Mouse (Mus musculus) gastrocnemius, adult 2 months (tissue): Measurements from ENCODE around the gene Cmtm4. TPM values are rescaled to one million over a fixed set of nuclear protein-coding genes. Genes with fewer than 3 reads are reported as not detected.
A peak's percentile ranks its signal among the peaks of the same experiment; 100 is the strongest.

Experiments used
- DNase-seq: peaks from one replicate; pipeline ENCODE4 v3.0.0; 2022
- H3K27ac ChIP-seq: fragments of 200-600 bp; 2 replicates; pipeline ENCODE4 v1.8.1; 2022; ENCODE audit warnings: mild to moderate bottlenecking
- H3K4me3 ChIP-seq: fragments of 200-600 bp; 2 replicates; pipeline ENCODE4 v1.8.1; 2022; ENCODE audit warnings: mild to moderate bottlenecking, moderate library complexity
- CTCF ChIP-seq: fragments of 200-600 bp; IDR thresholded peaks from 2 replicates; pipeline ENCODE4 v1.8.1; 2022; ENCODE audit warnings: antibody characterized with exemption, mild to moderate bottlenecking, moderate library complexity
- intact Hi-C: fragments of 180-260 bp; cut with DNase I; formaldehyde crosslinking; loops from one replicate; pipeline ENCODE4 v1.15.1; 2025
- total RNA-seq, 2 experiments: library from RNA; stranded (reverse); gene quantifications; 2 replicates each; pipeline ENCODE4 v1.2.3; 2021

Cmtm4 gene
- total RNA-seq, 2 experiments from 2014 or later = 3.9 to 5.7 TPM

DNA sequence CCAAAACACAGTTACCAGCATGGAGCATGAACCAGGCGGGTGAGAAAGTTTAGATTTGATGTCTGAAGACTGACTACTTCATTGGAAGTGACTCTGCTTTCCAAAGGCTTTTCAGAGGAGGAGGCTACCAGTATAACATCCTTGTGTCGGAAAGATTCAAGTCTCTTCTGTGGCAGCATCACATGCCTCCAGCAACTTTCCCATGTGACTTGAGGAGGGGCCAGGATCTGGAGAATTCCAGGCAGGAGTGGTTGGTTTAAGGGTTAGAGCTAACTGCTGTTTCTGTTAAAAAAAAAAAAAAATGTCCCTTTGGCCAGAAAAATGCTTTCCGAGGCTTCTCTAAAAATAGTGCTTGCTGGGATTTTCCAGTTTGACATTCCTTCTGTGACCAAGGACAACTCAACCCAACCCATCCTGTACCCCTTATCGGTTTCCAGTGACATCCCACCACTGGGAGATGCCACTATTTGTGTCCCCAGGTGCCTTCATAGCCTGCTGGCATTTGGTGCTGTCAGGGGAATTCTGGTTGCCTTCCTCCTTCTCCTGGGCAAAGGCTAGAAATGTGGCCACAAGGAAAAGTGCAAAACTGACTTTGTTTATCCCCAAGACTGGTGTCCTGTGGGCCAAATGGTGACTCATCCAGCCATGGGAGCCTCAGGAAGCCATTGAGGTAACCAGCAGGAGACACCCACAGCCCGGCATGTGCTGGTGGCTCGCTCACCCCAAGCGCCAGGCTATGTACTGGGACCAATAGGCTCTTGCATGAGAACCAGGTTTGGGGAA is 12.9 kb upstream of the Cmtm4 start:
- TF ChIP-seq CTCF = no peak
- peak overlapping the region; percentile 65 for H3K27ac ChIP-seq

DNA sequence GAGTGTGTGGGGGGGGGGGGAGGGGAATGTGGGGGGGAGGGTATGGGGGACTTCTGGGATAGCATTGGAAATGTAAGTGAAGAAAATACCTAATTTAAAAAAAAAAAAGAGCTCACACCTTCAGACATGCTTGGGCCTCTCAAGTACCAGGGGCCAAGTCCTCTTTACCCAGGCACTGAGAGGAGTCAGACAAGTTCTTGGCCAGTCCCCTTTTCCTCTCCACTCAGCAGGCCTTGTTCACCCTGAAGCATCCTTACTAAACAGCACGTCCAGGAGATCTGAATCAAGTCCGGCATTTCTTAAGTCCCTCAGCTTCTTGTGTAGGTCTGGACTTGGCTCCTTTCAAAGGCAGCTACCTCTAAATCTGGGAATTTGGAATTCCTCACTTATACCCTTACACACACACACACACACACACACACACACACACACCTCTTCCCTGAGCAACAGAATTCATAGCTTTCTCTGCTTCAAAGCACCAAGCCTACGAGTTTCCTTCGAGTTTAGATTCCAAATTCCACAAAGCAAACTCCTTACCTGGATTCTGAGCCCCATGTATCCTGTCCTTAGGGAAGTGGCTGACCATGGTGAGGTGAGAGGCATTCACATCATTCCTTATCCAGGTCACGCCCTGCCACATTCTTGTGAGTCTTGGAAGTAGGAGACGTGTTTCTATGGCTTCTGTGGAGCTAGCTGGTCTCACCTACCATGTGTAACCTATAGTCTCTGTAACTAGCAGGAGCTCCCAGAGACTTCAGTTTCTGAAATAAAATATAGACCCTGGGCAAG is 10.9 kb upstream of the Cmtm4 start:
- intact Hi-C loops = no loop called here
- TF ChIP-seq CTCF = no peak
- no peak overlapping the region for H3K27ac ChIP-seq

More for the DNA sequence above, 12.9 kb upstream of the Cmtm4 start:
- DNase-seq = no peak
- H3K4me3 ChIP-seq = no peak overlapping the region
- intact Hi-C loops = no loop called here

DNA sequence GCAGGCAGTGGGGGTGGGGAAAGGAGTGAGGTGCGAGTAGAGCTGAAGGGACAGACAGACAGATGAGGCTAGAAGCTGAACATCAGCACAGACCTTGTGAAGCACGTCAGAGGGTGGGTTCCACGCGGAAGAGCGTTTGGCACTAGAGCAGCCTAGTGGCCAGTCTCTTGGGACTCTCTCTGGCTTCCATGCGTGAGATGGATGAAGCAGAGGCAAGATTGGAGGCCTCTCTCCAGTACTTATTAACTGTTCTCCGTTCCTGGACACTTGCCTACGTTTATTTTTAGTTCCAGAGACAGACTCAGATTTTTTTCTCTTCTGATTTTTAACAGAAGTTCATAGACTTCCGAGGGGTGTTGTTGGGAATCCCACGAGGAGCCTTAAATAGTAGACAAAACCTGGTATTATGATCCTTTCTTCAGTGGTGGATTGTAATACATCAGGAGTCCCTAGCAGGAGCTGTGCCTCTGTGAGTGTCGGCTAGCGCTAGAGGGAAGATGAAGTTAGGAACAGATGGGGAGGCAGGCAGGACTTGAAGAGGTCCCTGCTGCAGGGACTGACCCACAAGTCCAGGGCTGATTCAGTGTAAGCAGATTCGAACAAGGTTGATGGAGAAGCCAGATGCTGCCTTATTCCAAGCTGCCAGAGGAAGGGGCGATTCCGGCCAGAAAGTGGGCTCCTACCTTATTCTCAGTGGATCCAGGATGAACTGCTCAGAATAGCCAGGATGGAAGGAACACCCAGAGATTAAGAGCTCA is 10.0 kb upstream of the Cmtm4 start:
- intact Hi-C loops = no loop called here
- no peak for TF ChIP-seq CTCF
- peak; percentile 60 for DNase-seq
- Histone ChIP-seq H3K4me3 (no peak overlapping the region), H3K27ac (peak overlapping the region; percentile 72)

More for the DNA sequence above, 10.9 kb upstream of the Cmtm4 start:
- no peak for DNase-seq
- no peak overlapping the region for H3K4me3 ChIP-seq

DNA sequence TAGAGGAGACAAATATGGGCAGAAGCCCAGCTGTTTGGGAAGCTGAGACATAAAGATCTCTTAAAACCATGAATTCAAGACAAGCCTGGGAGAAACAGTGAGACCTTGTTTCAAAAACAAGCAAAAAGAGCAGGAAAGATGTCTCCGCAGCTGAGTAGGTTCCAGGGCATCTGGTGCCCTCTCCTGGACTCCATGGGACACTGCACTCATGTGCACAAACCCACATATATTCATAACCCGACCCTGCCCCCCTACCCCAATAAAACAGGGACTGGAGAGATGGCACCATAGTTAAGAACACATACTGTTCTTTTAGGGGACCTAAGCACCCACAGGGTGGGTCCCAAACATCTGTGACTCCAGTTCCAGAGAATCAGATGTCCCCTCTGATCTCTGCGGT is 8.0 kb upstream of the Cmtm4 start:
- intact Hi-C loops = loop anchor here (2.0 kb wide), 1 partner anchor 59 kb away; no protein-coding TSS in a partner anchor
- TF ChIP-seq CTCF = peak; percentile 63
- no peak for DNase-seq
- Histone ChIP-seq H3K4me3 (no peak overlapping the region), H3K27ac (no peak overlapping the region)

DNA sequence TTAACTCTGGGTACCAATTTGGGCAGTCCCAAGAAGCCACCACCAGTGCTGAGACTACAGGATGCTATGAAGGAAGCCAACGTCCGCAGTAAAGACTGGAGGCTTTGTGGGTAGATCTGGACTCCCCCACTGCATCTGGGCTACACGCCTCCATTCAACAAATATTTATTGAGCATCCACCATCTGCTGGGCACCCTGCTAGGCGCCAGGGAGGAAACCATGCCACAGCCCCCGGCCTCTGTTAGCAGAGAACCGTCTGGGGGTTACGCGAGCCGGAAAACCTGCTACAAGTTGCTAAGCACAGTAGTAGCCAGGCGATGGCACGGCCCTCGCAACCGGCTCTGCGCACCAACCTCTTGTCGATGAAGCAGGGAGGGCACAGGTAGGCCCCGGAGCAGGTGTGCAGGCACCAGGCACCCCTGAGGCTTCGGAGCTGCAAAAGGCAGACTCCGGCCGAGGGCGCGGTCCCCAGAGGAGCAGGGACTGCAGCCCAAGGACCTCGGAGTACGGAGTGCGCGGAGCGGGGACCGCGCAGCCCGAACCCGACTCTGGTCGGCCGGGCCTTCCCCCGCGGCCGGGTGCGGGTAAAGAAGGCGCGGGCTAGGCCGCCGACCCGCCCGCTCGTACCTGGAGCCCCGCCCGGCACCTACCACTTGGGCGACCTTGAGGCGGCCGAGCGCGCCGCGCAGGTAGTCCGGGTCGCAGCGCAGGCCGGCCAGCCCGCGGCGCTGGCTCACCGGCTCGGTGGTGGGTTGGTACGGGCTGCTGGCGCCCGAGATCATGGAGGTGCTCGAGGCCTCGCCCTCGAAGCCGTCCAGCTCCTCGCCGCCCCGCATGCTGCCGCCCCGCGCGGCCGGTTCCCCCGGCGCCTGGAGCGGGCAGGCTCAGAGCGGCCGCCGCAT is 555 bp downstream of the Cmtm4 start:
- peak; percentile 11; the same call in 1 of the 2 replicates for TF ChIP-seq CTCF
- intact Hi-C loops = loop anchor here (5.0 kb wide), 1 partner anchor 37 kb away; no protein-coding TSS in a partner anchor
- Histone ChIP-seq H3K4me3 (peak overlapping the region; percentile 89), H3K27ac (peak overlapping the region; percentile 85)
- DNase-seq = peak; percentile 65

DNA sequence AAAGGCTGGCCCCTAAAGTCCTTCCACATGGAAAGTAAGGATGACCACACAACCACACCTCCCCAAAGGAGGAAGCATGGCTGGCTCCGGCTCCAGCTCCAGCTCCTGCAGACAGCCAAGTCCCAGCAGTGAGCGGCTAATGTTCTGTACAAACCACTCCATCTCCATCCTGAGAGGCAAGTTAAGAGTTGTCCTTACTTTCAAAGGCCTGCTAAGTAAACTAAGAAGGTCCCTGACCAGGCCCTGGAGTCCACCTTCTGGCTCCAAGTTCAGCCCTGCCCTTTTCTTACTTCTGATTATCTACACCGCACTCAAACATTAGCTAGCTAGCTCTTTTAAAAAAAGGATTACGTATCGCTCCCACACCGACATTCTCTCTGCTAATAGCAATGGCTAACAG is 1.8 kb downstream of the Cmtm4 start:
- no peak for DNase-seq
- no peak overlapping the region for H3K27ac ChIP-seq
- H3K4me3 ChIP-seq = no peak overlapping the region
- intact Hi-C loops = no loop called here
- TF ChIP-seq CTCF = no peak

DNA sequence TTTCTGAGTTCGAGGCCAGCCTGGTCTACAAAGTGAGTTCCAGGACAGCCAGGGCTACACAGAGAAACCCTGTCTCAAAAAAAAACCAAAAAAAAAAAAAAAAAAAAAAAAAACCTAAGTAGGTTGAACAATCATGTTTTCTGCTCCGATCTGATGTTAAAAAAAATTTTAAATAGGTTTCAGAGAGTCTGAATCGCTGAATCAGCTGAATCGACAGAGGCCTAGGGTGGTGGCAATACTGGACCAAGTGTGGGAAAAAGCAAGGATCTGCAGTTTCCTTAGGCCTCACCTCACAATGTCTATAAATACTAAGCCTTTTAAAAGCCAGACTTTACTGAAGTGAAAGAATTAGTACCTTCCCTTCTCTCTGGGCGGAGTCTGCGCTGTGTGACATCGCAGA is 2.5 kb downstream of the Cmtm4 start:
- Histone ChIP-seq H3K4me3 (no peak overlapping the region), H3K27ac (no peak overlapping the region)
- DNase-seq = no peak
- TF ChIP-seq CTCF = no peak
- intact Hi-C loops = no loop called here

DNA sequence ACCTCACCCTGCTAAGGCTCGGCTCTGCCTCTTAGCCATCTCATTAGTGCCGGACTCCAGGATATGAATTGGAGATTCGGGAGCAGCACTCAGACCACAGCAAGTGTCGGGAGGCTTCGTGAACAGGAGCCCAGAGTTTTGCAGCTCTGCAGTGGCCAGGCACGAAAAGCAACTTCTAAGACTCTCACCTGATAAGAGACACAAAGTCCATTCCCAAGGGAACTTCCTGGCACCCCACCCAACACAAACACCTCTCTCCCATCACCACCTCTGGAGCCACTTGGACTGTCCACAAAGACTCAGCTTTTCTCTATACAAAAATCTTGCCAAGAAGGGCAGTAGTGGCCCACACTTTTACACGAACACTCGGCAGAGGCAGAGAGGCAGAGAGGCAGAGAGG is 5.4 kb downstream of the Cmtm4 start:
- H3K27ac ChIP-seq = no peak overlapping the region
- no peak for TF ChIP-seq CTCF
- DNase-seq = no peak
- H3K4me3 ChIP-seq = no peak overlapping the region
- intact Hi-C loops = no loop called here

DNA sequence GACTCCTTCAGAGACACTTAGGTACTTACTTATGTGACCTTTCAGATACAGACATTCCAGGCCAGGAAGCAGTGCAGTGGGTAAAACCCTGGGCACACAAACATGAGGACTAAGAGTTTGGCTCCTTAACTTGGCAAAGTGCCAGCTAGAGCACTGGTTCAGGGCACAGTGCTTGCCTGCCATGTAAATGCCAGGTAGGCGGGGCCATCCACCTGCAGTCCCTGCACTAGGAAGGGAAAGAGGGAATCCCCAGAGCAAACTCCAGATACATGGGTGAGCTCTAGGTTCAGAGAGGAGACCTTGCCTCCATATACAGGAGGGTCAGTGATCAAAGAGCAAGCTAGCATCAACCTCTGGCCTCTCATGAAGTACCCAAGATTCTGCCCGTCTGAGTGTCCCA is 7.6 kb downstream of the Cmtm4 start:
- intact Hi-C loops = no loop called here
- DNase-seq = peak; percentile 60

DNA sequence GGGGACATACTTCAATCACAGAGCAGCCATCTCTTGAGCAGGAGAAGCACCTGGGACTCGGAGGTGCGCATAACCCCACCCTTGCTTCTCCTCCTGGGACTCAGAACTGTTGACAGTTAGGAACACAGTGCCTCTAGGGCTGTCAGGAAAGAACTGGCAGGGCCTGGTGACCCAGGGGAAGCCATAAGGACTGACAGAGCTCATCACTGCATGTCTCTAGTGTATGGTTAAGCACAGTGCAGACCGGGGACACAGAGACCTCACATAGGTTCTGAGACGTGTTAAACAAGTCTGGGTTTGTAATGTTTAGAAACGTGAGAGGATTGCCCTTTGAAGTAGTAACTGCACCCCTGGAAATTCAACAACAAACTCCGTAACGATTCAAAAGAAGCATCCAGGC is 8.1 kb downstream of the Cmtm4 start:
- no peak for TF ChIP-seq CTCF
- peak overlapping the region; percentile 66 for H3K27ac ChIP-seq
- no peak for DNase-seq
- intact Hi-C loops = no loop called here
- no peak overlapping the region for H3K4me3 ChIP-seq

More for the DNA sequence above, 7.6 kb downstream of the Cmtm4 start:
- Histone ChIP-seq H3K4me3 (no peak overlapping the region), H3K27ac (peak overlapping the region; percentile 66)
- no peak for TF ChIP-seq CTCF

DNA sequence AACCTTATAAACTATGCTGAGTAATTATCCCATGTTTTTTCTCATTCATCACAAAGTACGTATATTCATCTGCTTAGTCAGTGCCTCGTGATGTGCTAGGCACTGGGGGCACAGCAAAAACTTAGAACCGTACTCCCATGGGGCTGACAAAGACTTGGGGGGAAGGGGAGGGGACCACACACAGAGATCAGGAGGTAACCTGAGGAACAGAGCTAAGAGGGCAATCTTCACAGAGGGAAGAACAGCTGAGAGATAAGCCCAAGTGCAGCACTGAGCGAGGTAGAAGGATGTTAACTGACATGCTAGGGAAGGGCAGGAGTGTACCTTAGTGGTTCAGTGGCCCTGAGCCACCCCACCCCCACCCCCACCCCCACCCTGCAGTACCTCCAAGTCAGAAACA is 8.9 kb downstream of the Cmtm4 start:
- H3K27ac ChIP-seq = no peak overlapping the region

DNA sequence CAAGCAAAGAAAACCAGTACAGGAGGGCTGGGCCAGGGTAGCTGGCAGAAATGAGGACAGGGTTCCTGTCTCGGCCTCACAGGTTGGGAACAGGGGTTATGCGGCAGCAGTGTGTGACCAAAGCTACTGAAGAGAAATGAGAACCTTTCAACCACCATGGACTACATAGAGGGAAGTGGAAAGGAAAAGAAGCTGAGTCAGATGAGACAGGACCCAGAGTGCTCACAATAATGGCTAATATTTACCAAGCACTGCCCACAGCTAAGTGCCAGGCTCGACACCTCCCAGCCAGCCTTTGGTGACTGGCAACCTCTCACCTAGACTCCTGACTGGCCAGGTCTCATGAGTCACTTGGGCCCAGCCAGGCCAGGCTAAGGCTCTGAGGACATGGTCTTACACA is 11.6 kb downstream of the Cmtm4 start:
- H3K4me3 ChIP-seq = no peak overlapping the region
- H3K27ac ChIP-seq = peak overlapping the region; percentile 66
- TF ChIP-seq CTCF = no peak
- intact Hi-C loops = no loop called here
- no peak for DNase-seq

More for the DNA sequence above, 8.9 kb downstream of the Cmtm4 start:
- TF ChIP-seq CTCF = no peak
- intact Hi-C loops = no loop called here
- no peak overlapping the region for H3K4me3 ChIP-seq
- DNase-seq = no peak
